Mouse (Mus musculus) C2C12 (cell line): ENCODE results near the gene B3gnt6. TPM values are rescaled to one million over a fixed set of nuclear protein-coding genes. Genes with fewer than 3 reads are reported as not detected.

Experiments used
- H3K27me3 ChIP-seq: one replicate; pipeline ENCODE4 v1.6.1; 2011; ENCODE audit not compliant: control insufficient read depth, insufficient read depth, insufficient read length
- H3K36me3 ChIP-seq: one replicate; pipeline ENCODE4 v1.6.1; 2011; ENCODE audit not compliant: control insufficient read depth, insufficient read depth
- H3K4me3 ChIP-seq: one replicate; pipeline ENCODE4 v1.5.1; 2011; ENCODE audit warnings: mild to moderate bottlenecking, control low read depth; ENCODE audit not compliant: poor library complexity, insufficient read depth, severe bottlenecking
- H3K79me2 ChIP-seq: one replicate; pipeline ENCODE4 v1.6.1; 2011; ENCODE audit not compliant: control insufficient read depth, insufficient read depth
- H3K79me3 ChIP-seq: one replicate; pipeline ENCODE4 v1.6.1; 2011; ENCODE audit warnings: low read depth, control low read depth
- H3ac ChIP-seq: one replicate; pipeline ENCODE3; 2011; ENCODE audit warnings: low read depth; ENCODE audit not compliant: control insufficient read depth, insufficient read length
- CEBPB ChIP-seq: IDR thresholded peaks from one replicate; pipeline ENCODE4 v1.6.1; 2011; ENCODE audit warnings: low read depth, mild to moderate bottlenecking, control low read depth, moderate library complexity
- CTCF ChIP-seq: IDR thresholded peaks from one replicate; pipeline ENCODE4 v1.5.1; 2011; ENCODE audit not compliant: control insufficient read depth, insufficient read depth, insufficient read length
- FOSL1 ChIP-seq: IDR thresholded peaks from one replicate; pipeline ENCODE4 v1.8.0; 2011; ENCODE audit warnings: mild to moderate bottlenecking, low read length; ENCODE audit not compliant: poor library complexity, insufficient read depth, severe bottlenecking
- MAX ChIP-seq: IDR thresholded peaks from one replicate; pipeline ENCODE4 v1.6.1; 2011; ENCODE audit warnings: mild to moderate bottlenecking, control low read depth
- MYOD1 ChIP-seq: IDR thresholded peaks from one replicate; pipeline ENCODE4 v1.6.1; 2011; ENCODE audit warnings: low read depth; ENCODE audit not compliant: control insufficient read depth, insufficient read length
- MYOG ChIP-seq: IDR thresholded peaks from one replicate; pipeline ENCODE4 v1.6.1; 2011; ENCODE audit not compliant: control insufficient read depth, insufficient read length; ENCODE audit errors: extremely low read depth
- USF1 ChIP-seq: IDR thresholded peaks from one replicate; pipeline ENCODE4 v1.6.1; 2011; ENCODE audit warnings: low read depth, mild to moderate bottlenecking, control low read depth, moderate library complexity
- long read RNA-seq, 2 experiments: library from polyadenylated mRNA; unstranded; transcript quantifications; one replicate each; pipeline ENCODE4 v2.0.0; 2019 to 2020
- polyA plus RNA-seq: library from polyadenylated mRNA; unstranded; fragments of >200 nt; fragmentation: generic; extraction: Trizol; gene quantifications from one replicate; pipeline ENCODE4 v1.2.1, GENCODE M21; 2012; ENCODE audit warnings: missing spikeins

Gene B3gnt6
- not detected for polyA plus RNA-seq
- long read RNA-seq, experiment 1: 0 reads
- long read RNA-seq, experiment 2: 0 reads

DNA sequence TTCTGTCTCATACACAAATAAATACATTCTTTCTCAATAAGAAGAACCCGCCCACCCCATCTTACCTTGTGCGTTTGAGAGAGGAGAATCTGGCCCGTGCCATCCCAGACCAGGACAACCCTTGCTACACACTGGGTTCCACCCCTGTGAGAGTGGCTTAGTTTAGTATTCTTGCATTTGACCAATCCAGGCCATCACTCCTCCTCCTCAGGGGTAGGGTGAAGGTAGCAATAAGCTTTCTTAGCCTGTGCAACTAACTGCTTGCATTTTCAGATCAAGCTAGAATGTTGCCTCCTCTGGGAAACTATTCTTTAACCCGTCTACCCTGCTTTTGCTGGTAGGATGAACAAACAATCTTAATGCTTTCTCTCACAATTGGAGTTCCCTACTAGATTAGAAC, at the start of gene B3gnt6:
Gene B3gnt6 (minus strand): TSS at position 101 of the 400 bp plus-strand sequence.
- TF ChIP-seq USF1 (no peak), MYOD1 (no peak), CTCF (no peak), FOSL1 (no peak), CEBPB (no peak)
- no peaks in the 10 kb centered on the region for H3K79me2 ChIP-seq
- H3K27me3 ChIP-seq: peaks cover 26% of the 10 kb centered on the region

DNA sequence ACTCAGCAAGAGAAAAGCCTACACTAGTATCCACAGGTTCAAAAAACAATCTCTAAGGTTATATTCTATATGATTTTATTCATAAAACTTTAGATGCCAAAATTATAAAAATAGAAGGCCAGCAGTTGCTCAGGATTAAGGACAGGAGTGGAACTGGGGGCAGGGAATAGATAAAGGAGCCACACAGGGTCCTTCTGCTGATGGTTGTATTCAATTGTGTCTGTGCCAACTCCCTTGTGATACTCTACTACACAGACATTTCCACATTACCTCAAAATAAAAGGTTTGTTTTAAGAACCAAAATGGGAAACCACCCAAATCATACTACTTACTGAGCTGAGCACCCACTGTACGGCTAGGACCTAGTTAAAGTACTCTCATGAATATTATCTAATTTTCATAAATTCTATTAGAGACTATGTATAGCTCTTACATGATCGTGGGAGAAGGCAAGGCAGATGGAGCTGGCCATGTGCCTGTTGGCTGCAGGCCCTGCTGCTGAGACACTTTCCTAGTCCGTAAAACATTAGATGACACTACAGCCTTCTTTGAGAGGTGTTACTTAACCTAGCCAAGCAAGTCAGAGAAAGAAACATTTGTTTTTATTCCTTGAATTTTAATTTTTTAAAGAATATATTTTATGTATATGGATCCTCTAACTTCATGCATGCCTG, 37.5 kb upstream of the B3gnt6 start:
- no peak overlapping the region for H3ac ChIP-seq
- TF ChIP-seq MAX: no peak
- TF ChIP-seq CEBPB: no peak
- no peak for TF ChIP-seq USF1
- TF ChIP-seq MYOD1: no peak
- TF ChIP-seq FOSL1: no peak
- no peak for TF ChIP-seq MYOG
- no peaks in the 10 kb centered on the region for H3K79me3 ChIP-seq
- H3K4me3 ChIP-seq: no peak overlapping the region
- no peaks in the 10 kb centered on the region for H3K27me3 ChIP-seq
- H3K36me3 ChIP-seq: no peaks in the 10 kb centered on the region
- H3K79me2 ChIP-seq: no peaks in the 10 kb centered on the region

More for the DNA sequence above, at the start of gene B3gnt6:
- Histone ChIP-seq H3K79me3 (no peaks in the 10 kb centered on the region), H3K36me3 (no peaks in the 10 kb centered on the region), H3ac (no peak within 1 kb of the TSS), H3K4me3 (no peak within 1 kb of the TSS)

DNA sequence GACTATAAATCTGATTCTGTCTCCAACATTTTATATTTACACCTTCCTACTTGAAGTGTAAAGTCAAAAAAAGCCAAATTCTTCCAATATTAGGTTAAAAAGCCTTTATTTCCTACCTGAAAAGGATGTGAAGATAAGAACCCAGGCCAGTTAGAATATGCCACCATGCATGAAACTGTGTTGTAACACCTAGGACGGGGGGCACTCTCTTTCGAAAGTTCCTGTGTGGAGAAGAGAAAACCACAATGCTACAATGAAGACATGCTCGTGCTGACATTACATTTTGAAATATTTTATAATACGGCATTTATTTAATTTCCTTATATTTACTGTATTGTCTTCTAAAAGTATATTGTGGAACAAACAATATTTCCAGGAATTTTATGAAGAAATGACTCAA, 24.5 kb upstream of the B3gnt6 start:
- Histone ChIP-seq H3K36me3 (no peaks in the 10 kb centered on the region), H3ac (no peak overlapping the region), H3K27me3 (no peaks in the 10 kb centered on the region), H3K4me3 (no peak overlapping the region), H3K79me2 (no peaks in the 10 kb centered on the region), H3K79me3 (no peaks in the 10 kb centered on the region)
- TF ChIP-seq MAX (no peak), FOSL1 (no peak), MYOD1 (no peak), USF1 (no peak), CTCF (no peak)

DNA sequence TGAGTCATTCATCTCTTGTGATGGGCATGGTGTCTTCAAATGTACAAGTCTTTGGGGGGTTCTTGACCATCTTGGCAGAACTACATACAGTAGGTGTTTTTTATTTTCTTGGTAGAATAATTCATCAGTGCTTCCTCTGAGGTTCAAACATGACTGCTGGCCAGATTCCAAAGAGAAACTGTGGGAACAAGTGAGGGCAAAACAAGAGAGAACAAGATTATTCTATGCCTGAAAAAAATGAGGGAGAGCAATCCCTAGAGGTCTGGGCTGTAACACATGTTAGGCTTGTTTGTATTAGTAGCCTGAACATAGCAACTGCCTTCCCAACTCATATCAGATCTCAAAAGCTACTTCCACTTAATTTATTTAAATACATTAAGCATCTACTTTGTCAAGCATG, 17.4 kb upstream of the B3gnt6 start:
- Histone ChIP-seq H3K36me3 (no peaks in the 10 kb centered on the region), H3K27me3 (no peaks in the 10 kb centered on the region), H3K79me2 (no peaks in the 10 kb centered on the region), H3K79me3 (no peaks in the 10 kb centered on the region), H3K4me3 (no peak overlapping the region), H3ac (no peak overlapping the region)
- no peak for TF ChIP-seq MAX
- TF ChIP-seq MYOG: no peak
- no peak for TF ChIP-seq CEBPB
- no peak for TF ChIP-seq CTCF
- no peak for TF ChIP-seq USF1
- no peak for TF ChIP-seq FOSL1
- TF ChIP-seq MYOD1: no peak

DNA sequence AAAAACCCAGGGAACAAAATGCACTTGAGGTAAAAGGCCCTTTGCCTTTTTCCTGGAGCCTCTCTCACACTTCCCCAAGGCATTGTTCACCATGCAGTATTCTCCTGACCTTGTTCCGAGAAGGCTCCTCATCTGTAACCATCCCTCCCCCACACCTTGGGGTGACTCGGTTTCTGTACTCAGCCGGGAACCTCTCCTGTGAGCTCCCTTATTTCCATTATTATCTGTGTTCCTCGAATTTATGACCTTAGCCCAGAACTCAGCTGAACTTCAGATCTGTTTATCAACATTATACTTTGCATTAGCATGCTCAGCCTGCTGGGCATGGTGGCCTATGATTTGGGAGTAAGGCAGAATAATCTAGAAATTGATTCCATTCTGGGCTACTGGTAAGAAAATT, 3.7 kb upstream of the B3gnt6 start:
- Histone ChIP-seq H3K79me3 (no peaks in the 10 kb centered on the region), H3K27me3 (peaks cover 4% of the 10 kb centered on the region), H3K79me2 (no peaks in the 10 kb centered on the region), H3ac (no peak overlapping the region), H3K4me3 (no peak overlapping the region), H3K36me3 (no peaks in the 10 kb centered on the region)
- TF ChIP-seq MAX (no peak), MYOG (no peak), FOSL1 (no peak), MYOD1 (no peak), CEBPB (no peak), CTCF (no peak), USF1 (no peak)

DNA sequence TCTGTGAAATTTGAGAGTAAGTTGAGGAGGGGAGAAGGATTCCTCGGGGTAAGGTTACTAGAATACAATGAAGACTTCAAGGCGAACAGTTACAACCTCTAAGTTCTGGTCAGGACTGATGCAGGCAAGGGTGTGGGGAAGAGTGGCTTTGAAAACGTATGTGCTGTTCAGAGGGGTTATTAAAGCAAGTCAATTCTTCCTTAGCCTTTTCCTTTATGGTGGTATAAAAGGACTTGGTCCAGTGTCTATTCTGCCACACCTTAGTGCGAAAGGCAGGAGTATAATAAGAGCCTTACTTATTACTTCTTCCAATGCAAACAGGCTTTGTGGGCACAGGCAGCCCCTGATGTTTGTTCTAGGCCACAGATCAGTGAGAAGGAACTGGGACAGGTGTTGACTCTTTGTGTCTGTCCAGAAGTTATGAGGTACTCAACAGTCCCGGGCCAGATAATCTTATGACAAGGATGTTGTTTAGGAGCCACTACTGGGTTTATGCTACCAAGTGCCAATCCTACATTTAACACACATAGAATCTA, 2.3 kb upstream of the B3gnt6 start:
- Histone ChIP-seq H3K79me3 (no peaks in the 10 kb centered on the region), H3K36me3 (no peaks in the 10 kb centered on the region), H3K79me2 (no peaks in the 10 kb centered on the region), H3K27me3 (peaks cover 10% of the 10 kb centered on the region), H3ac (no peak overlapping the region), H3K4me3 (no peak overlapping the region)
- TF ChIP-seq FOSL1: no peak
